Mouse (Mus musculus): ENCODE results near the gene Tbx21.

Tbx21 gene

GRCm38 (mm10) chr11:97132185-97132584 lies 17.1 kb upstream of the Tbx21 start:
- DNase-seq (ENCODE audit: low read depth, low spot score): no peak

- DNase-seq (ENCODE audit: low read depth, low spot score): no peak
Observed at GRCm38 (mm10) chr11:97131683-97132082, 16.6 kb upstream of the Tbx21 start.

GRCm38 (mm10) chr11:97130318-97130717 lies 15.2 kb upstream of the Tbx21 start:
- no peak for DNase-seq (ENCODE audit: low read depth, low spot score)

DNA sequence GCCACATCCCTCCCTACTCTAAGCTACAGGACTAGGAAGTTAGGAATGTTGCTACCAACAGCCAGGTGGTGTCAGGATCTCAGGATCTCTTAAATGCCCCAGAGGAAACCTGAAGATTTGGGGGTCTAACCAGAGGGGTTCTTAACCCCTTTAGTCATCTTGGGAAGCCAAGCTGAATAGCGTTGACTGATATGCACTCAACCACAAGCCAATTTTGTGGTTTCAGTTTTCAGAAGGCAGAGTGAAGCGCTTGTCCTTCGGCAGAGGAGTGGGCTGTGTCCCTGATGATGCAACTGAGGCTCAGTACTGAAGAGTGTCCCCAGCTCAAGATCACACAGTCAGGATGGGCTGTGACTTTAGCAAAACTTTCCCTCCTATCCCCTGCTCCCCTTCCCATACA lies 13.8 kb upstream of the Tbx21 start:
- DNase-seq (ENCODE audit: low read depth, low spot score): no peak

DNA sequence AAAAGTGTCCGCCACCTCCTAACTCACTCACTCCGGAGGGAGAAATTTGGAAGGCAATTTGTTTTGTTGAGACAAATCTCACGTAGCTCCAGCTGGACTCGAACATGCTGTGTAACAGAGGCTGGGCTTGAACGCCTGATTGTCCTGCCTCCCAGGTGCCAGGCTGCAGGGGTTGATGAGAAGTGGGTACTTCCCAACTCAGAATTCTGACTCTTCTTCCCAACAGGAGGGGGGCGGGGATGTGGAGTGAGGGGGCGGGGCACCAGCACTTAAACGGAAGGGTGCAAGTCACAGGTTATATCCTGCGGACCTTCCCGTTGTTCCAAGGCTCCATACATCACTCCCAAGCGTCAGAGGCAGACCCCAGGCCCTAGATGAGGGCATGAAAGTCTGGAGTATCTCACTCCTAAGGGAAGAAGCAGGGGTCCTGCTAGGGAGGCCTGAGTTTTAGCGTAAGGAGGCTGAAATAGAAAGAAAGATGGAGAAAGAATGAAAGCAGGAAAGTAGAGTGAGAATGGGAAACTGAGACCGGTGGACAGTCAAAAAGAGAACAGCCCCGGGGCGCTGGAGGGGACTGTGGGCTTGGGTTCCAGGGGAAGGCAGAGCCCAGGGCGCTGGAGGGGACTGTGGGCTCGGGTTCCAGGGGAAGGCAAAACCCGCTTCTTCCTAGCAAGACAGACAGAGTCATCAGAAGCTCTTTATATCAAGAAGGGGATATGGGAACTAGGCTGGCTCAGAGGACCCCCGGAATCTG lies 12.5 kb upstream of the Tbx21 start:
- DNase-seq (ENCODE audit: low read depth, low spot score): no peak

DNA sequence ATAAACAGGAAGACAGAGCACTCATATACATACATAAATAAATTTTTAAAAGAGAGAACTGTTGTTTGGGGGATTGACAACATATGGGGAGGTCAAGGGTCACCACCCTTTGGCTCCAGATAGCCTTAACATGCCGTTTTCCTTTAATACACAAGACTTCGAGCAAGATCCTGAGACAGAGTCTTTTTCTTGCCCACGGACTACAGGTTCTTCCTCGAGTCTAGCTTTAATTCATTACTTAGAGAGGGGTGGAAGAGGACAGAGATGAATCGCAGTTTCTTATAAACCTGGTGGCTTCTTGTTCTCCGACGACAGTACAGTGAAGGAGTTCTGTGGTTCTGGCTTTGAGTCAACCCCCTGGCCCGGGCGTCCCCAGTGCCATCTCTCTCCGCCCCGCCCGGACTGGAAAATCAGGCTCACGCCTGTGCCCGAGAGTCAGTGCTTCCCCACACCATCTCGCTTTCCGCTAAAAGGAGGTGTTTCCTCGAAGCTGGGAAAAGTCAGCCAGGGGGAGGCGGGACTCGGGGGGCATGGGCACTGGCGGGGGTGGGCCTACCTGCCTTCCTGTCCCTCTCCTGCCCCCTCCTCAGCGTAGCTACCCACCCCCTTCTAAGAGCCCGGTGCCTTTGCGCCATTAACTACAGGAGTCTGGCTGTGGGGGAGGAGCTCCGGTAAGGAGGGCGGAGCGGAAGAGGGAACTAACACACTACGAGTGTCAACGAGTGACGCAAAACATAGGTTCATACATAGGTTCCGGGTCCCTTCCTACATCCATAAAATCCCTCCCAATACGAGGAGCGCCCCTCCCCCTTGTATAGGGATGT lies 11.7 kb upstream of the Tbx21 start:
- no peak for DNase-seq (ENCODE audit: low read depth, low spot score)

DNA sequence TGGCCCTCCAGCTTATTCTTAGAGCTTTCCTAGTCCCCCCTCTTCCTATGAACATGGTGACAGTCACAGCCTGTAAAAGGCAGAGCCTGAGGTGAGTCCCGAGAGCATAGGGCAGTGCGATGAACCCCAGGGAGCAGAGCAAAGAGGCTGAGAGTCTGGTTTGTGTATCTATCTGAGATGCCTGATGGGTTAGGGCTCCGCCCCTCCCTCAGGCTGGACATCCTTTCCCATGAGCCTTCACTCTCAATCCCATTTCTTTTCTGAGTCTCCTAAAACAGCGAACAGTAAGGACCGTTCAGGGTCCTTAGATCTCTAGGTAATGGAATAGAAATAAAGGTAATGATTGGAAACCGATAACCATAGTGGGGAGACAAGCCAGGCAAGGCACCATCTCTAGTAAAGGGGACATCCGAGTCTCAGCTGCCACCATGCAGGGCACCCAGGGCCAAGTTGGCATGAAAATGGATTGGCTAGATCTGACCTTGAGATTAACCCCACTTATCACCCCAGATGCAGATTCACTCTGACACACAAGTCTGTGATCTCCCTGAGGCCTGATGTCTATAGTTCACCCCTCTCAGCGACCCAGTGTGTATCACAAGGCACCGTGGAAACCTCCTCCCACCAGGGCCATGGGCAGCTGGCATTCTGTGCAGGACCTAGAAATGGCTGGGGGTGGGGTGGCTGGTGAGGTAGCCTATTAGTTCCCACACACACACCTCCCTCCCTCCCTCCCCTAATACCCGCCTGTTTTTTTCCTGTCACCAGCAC lies 9.3 kb upstream of the Tbx21 start:
- DNase-seq (ENCODE audit: low read depth, low spot score): no peak

DNA sequence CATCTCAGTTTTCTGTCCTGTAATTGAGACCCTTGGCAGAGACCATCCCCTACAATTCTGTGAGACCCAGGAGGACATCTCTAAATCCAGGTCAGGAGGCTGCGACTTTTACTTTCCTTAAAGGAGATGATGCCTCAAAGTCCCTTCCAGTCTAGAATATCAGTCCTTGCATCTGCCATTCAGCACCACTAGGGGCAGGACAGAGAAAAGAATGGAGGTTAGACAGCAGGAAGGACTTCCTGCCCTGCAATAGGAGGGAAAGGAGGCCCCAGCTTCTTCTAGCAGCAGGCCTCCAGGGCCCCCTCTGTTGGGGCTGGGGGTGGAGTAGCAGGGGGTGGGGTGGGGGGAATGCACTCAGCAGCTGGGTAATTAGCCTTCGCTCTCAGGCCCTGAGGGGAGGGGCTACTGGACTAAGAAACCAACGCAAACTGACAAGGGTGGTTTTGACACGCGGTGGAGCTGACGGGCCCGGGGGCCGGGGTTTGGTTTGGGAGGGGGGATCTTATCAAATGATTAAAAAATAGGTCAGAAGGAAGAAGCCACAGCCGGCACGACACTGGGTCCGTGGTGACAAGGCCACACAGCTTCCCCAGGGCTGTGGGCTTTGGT lies 8.3 kb upstream of the Tbx21 start:
- DNase-seq (ENCODE audit: low read depth, low spot score): no peak

DNA sequence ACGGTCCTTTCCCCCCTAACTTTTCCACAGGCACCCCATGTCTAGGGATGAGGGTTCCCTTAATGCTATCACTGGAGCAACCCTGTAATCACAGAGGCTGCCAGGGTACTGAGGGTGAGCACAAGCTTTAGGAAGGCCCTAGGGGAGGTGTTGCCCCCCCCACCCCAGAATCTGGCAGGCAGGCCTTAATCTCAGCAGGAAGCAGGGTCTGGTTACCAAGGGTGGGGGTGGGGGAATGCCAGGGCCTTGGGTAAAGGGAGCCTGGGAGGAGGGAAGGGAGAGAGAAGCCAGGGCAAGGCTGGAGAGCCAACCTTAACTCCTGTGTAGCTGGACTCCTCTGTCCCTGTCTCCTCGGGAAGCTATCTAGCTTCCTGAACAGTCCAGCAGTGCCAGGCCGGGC lies 5.5 kb upstream of the Tbx21 start:
- DNase-seq (ENCODE audit: low read depth, low spot score): no peak

DNA sequence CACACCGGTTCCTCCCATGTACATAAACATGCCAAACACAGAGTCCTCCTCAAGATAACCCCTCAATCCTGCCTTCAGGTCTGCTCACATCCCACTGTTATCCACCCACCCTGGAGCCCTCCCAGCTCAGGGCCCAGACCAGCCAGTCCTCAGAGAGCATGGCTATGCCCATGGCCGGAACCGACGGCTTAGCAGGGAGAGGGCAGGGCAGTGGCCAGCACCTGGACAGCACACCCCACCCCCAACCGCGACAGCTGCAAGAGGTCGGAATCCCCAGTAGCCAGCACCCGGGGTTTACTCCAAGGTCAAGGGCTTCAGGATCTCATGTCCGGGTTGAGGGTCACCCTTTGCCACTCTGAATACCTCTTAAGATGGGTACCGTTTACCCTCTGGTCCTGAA lies 5.1 kb upstream of the Tbx21 start:
- DNase-seq (ENCODE audit: low read depth, low spot score): no peak

GRCm38 (mm10) chr11:97115797-97116196 lies 666 bp upstream of the Tbx21 start:
- no peak for DNase-seq (ENCODE audit: low read depth, low spot score)

GRCm38 (mm10) chr11:97112519-97113125 lies 2.5 kb downstream of the Tbx21 start:
- no peak for DNase-seq (ENCODE audit: low read depth, low spot score)

DNA sequence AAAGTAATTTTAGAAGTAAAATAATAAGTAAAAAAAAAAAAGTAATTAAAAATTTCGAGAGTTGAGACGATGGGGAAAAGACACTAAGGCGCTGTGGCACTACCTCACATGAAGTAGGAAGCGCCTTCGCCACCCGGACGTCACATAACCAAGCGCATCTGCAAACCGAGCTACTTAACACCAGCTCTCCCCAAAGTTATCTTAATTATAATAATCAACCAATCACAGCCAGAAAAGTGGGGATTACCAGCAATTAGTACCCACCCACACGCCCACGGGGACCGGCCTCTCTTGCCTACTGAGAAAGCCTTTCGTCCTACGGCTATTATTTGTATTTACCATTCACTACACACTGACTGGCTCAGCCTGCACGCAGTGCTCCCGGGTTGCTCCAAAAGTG lies 6.2 kb downstream of the Tbx21 start:
- DNase-seq (ENCODE audit: low read depth, low spot score): no peak

DNA sequence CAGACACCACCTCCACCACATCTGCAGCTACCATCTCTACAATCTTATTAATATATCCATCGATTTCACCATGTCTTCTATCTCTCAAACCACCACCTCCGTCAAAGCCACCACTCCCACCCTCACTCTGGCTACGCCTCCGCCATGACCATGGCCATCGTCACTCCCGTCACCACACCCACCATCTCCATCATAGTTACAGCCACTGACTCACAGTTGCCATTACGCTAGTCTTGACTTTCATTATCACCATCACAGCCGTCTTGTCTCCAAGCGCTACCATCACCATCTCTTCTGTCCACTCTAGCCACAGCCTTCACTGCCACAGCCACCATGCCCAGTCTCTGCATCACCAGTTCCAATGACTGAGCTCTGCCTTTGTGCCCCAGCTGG lies 11.0 kb downstream of the Tbx21 start:
- no peak for DNase-seq (ENCODE audit: low read depth, low spot score)

- DNase-seq (ENCODE audit: low read depth, low spot score): no peak
Observed at GRCm38 (mm10) chr11:97103163-97104090, 11.7 kb downstream of the Tbx21 start.

- no peak for DNase-seq (ENCODE audit: low read depth, low spot score)
Observed at GRCm38 (mm10) chr11:97101722-97102121, 13.4 kb downstream of the Tbx21 start.

DNA sequence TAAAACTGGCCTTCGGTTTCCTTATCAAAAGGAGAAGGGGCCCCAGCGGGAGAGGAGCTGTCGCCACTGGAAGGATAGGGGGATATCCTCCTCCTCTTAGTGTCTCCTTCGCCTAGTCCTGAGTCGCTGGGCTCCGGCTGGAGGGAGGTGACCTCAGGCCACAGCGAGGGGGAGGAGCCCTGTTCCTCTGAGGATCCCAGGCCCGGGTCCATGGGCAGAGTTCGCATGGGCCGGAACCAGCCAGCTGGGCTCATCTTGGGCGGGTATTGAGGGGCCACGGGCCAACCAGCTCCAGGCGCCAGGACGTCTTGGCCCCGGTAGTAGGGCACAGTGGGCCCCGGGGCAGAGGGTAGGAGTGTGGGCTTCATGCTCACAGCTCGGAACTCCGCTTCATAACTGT lies 16.3 kb downstream of the Tbx21 start:
- no peak for DNase-seq (ENCODE audit: low read depth, low spot score)

DNA sequence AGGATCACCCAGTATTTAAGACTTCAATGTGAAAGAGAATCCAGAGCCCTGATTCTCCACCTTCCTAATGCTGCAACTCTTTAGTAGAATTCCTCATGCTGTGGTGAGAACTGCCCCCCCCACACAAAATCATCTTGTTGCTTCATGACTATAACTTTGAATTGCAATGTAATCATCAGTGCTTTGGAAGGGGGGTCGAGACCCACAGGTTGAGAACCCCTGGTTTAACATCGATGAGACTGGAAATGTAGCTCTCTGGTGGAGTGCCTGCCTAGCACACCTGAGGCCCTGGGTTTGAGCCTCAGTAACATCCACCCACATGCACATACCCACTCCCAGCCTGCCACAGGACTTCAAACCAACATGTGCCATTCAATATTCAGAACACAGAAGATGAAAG lies 20.5 kb downstream of the Tbx21 start:
- no peak for DNase-seq (ENCODE audit: low read depth, low spot score)

DNA sequence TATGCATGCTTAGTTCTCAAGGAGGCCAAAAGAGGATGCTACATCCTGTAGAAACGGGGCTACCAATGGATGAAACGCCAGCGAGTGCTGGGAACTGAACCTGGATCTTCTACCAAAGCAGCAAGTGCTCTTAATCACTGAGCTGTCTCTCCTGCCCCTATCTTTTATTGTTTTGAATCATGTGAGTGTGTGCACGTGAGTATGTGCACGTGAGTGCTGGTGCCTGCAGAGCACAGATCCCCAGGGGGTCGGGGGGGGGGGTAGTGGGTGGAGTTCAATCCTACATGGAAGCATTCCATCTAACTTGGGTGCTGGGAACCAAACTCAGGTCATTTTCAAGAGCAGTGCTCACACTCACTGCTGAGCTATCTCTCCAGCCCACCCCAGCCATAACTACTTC lies 28.8 kb downstream of the Tbx21 start:
- DNase-seq (ENCODE audit: low read depth, low spot score): no peak

DNA sequence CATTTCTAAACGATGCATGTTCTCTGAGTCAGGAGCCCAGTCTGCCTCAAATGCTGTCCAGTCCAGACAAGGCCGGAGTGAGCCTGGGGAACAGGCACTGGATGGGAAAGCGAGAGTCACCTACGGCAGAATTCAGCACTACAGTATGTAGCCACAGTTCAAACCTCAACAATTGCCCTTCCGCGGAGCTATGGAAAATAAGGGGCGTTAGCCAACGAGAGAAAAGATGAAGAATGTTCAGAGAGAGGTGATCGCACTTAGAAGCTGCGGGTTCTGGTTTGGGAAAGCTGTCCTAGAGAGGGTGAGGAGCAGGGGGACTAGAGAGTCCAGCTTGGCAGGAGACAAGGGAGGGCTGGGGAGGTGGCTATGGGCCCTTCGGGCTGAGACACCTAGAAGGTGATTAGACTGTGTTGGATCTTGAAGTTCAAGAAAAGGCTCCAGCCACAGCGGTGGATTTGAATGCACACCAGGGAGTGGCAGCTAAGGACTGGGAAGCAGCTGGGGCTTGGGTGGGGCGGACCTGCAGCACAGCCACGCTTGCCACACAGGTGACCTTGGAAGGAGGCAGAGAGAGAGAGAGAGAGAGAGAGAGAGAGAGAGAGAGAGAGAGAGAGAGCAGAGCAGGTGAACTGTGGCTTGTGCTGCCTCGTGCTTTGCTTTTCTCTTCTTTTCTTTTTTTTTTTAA lies 30.2 kb downstream of the Tbx21 start:
- DNase-seq (ENCODE audit: low read depth, low spot score): no peak

All from retina, adult 2 months (tissue).